Mouse (Mus musculus): Measurements from ENCODE around the gene 9530053A07Rik. TPM values are rescaled to one million over a fixed set of nuclear protein-coding genes. Genes with fewer than 3 reads are reported as not detected.
"Not testable (repeated sequence)": the region's sequence is repeated elsewhere in the genome, so short reads cannot be mapped to it uniquely, and the experiment has no call there.

Gene 9530053A07Rik
- polyA plus RNA-seq, 1 experiment from 2014 or later, result 0.13 TPM

GRCm38 (mm10) chr7:28149841-28150240 lies 20.6 kb downstream of the 9530053A07Rik start:
- H3K9ac ChIP-seq, result no peak overlapping the region
- no peaks in the 10 kb centered on the region for H3K27me3 ChIP-seq
- H3K36me3 ChIP-seq, result no peaks in the 10 kb centered on the region
- no peak overlapping the region for H3K27ac ChIP-seq (replicated peaks)
- H3K4me3 ChIP-seq, result no peak overlapping the region
- no peak overlapping the region for H3K4me2 ChIP-seq
- 90% methylated on average over 1 of the region's 1 CpGs for WGBS
- H3K9me3 ChIP-seq, result no peaks in the 10 kb centered on the region
- H3K4me1 ChIP-seq (replicated peaks), result no peaks in the 10 kb centered on the region
- no peak for ATAC-seq (ENCODE audit: low FRiP score, low read depth)

DNA sequence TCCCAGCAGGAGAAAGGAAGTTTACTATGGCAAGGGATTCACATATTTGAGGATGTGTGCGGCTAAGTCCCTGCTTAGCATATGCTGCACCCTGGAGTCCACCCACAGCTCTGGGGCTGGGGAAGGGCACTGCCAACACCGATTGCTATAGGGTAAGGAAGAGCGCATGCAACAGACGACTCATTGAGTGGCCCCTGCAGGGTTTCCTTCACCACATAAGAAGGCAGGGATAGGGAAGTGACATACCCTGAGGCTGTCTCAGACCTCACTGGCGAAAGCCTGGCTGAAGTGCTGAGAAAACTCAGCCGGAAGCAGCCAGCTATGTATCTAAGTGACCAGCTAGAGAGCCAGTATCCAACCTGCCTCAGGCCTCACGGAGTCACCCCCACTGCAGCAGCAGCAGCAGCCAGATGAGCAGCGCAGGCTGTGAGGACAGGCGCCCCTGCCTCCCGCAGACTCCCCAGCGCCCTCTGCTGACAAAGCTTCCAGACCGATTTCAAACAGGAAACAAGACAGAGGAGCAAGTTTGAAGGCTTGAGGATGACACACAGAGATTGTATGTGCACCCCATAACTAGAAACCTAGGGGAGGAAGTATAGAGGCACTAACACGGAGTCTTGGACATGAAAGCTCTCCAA lies 22.4 kb downstream of the 9530053A07Rik start:
- Histone ChIP-seq H3K9ac (no peak overlapping the region), H3K27ac (replicated peaks) (no peak overlapping the region), H3K9me3 (no peaks in the 10 kb centered on the region), H3K4me2 (no peak overlapping the region), H3K4me1 (replicated peaks) (no peaks in the 10 kb centered on the region), H3K4me3 (no peak overlapping the region), H3K27me3 (no peaks in the 10 kb centered on the region), H3K36me3 (no peaks in the 10 kb centered on the region)
- 17% methylated on average over 13 of the region's 13 CpGs for WGBS
- no peak for ATAC-seq (ENCODE audit: low FRiP score, low read depth)

- H3K27me3 ChIP-seq; H3K4me3 ChIP-seq; H3K4me1 ChIP-seq (replicated peaks); H3K4me2 ChIP-seq; H3K9me3 ChIP-seq; H3K27ac ChIP-seq (replicated peaks); H3K36me3 ChIP-seq; H3K9ac ChIP-seq: not testable (repeated sequence)
- ATAC-seq (ENCODE audit: low FRiP score, low read depth), result peak; percentile 73; the same call in 1 of the 2 replicates
- WGBS, result 39% methylated on average over 5 of the region's 5 CpGs
Measured at GRCm38 (mm10) chr7:28153595-28153994, 24.3 kb downstream of the 9530053A07Rik start.

DNA sequence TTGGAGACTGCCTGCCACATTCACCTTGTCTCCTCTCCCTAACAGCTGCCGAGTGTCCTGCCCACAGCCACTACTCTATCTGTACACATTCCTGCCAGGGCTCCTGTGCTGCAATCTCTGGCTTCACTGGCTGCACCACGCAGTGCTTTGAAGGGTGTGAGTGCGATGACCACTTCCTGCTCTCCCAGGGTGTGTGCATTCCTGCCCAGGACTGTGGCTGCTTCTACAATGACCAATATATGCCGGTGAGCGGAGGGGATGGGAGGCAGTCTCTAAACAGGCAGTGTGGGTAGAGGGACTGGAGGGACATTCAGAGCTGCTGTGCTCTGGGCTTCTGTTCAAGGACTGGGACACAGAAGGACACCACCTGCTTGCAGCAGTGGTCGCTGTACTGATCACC lies 30.0 kb downstream of the 9530053A07Rik start:
- Histone ChIP-seq H3K27ac (replicated peaks) (no peak overlapping the region), H3K27me3 (no peaks in the 10 kb centered on the region), H3K4me2 (no peak overlapping the region), H3K9me3 (no peaks in the 10 kb centered on the region), H3K36me3 (no peaks in the 10 kb centered on the region), H3K9ac (no peak overlapping the region), H3K4me1 (replicated peaks) (no peaks in the 10 kb centered on the region), H3K4me3 (no peak overlapping the region)
- ATAC-seq (ENCODE audit: low FRiP score, low read depth), result no peak
- WGBS, result 68% methylated on average over 6 of the region's 6 CpGs

DNA sequence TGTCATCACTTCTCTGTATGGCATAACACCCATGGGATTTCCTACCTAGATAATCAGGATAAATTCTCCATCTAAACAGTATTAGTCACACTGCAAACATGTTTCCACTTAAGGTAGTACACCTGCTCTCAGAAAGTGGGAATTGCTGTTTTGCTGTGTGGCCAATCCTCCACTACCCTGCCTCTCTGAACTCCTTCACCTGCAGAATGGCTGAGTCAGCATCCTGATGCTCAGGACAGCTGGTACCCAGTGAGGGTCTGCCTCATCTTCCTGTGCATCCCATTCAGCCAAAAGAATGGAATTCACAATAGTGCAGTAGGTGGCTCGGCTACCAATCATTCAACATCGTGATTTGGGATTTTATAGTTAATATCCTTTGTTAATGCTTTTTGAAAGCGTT lies 30.6 kb downstream of the 9530053A07Rik start:
- no peaks in the 10 kb centered on the region for H3K4me1 ChIP-seq (replicated peaks)
- H3K9me3 ChIP-seq, result no peaks in the 10 kb centered on the region
- ATAC-seq (ENCODE audit: low FRiP score, low read depth), result no peak
- no peak overlapping the region for H3K4me2 ChIP-seq
- WGBS, result 71% methylated on average over 3 of the region's 3 CpGs
- no peaks in the 10 kb centered on the region for H3K27me3 ChIP-seq
- no peak overlapping the region for H3K4me3 ChIP-seq
- H3K27ac ChIP-seq (replicated peaks), result no peak overlapping the region
- H3K36me3 ChIP-seq, result no peaks in the 10 kb centered on the region
- H3K9ac ChIP-seq, result no peak overlapping the region

DNA sequence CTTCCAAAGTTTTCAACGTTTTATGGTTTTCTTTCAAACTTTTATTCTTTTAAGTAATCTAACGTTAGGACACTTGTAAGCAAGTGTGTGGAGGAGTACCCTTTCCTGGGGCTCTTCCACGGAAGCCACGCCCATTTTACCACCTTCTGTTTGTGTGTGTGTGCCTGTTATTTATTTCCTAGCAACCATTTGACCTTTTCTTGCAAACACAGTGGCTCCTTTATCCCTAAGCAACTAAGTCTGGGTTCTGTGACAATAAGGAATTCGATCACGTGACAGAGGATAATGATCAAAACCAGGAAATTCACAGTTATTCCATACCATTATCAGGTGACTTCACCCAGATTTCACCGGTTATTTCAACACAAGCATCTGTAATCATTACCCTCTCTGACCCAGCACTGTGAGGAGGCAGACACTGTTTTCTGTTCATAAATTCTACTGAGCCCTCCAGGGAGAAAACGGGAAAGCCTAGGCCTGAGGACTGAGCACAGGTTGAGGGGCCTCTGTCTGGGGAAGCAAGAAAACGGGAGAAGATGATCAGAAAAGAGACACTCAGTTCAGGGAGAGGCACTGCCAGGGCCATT lies 32.0 kb downstream of the 9530053A07Rik start:
- Histone ChIP-seq H3K4me1 (replicated peaks) (no peaks in the 10 kb centered on the region), H3K36me3 (no peaks in the 10 kb centered on the region), H3K27me3 (no peaks in the 10 kb centered on the region), H3K9me3 (no peaks in the 10 kb centered on the region), H3K27ac (replicated peaks) (no peak overlapping the region), H3K9ac (no peak overlapping the region), H3K4me2 (no peak overlapping the region), H3K4me3 (no peak overlapping the region)
- ATAC-seq (ENCODE audit: low FRiP score, low read depth), result no peak
- 54% methylated on average over 9 of the region's 9 CpGs for WGBS

DNA sequence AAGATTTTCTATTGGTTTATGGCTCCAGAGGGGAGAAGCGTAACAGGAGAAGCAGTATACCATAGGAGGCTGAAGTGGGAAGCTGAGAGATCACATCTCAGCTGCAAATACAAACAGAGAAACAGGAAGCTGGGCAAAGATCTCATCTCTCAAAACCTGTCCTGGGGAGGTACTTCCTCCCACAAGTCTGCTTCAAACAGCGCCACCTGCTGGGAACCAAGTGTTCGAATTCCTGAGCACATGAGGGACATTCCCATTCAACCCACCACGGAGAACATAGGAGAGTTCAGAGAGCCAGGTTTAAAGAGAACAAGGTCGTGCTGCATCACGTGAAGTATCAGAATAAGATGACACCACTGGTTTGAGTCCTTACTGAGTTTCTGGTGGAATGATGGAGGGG lies 36.1 kb downstream of the 9530053A07Rik start:
- Histone ChIP-seq H3K4me2 (no peak overlapping the region), H3K4me3 (no peak overlapping the region), H3K36me3 (no peaks in the 10 kb centered on the region), H3K9ac (no peak overlapping the region), H3K4me1 (replicated peaks) (peaks cover 15% of the 10 kb centered on the region), H3K27me3 (no peaks in the 10 kb centered on the region), H3K9me3 (no peaks in the 10 kb centered on the region), H3K27ac (replicated peaks) (no peak overlapping the region)
- ATAC-seq (ENCODE audit: low FRiP score, low read depth), result no peak
- 81% methylated on average over 6 of the region's 6 CpGs for WGBS

- Histone ChIP-seq H3K9me3 (no peaks in the 10 kb centered on the region), H3K9ac (peak overlapping the region; percentile 44), H3K4me1 (replicated peaks) (peaks cover 29% of the 10 kb centered on the region), H3K36me3 (no peaks in the 10 kb centered on the region), H3K27ac (replicated peaks) (peak overlapping the region; percentile 75), H3K4me2 (peak overlapping the region; percentile 61), H3K27me3 (no peaks in the 10 kb centered on the region), H3K4me3 (peak overlapping the region; percentile 60)
- WGBS, result 11% methylated on average over 9 of the region's 9 CpGs
- ATAC-seq (ENCODE audit: low FRiP score, low read depth), result peak; percentile 54
Measured at GRCm38 (mm10) chr7:28168320-28169115, 39.3 kb downstream of the 9530053A07Rik start.

GRCm38 (mm10) chr7:28169489-28170422 lies 40.5 kb downstream of the 9530053A07Rik start, which contains the start of gene Fbl:
TSS of gene Fbl (plus strand) at chr7:28169710.
- peak within 1 kb of the TSS; percentile 61 for H3K4me2 ChIP-seq
- H3K27ac ChIP-seq (replicated peaks), result peak within 1 kb of the TSS; percentile 75
- 0% methylated on average over 74 of the region's 80 CpGs for WGBS
- H3K9ac ChIP-seq, result peak within 1 kb of the TSS; percentile 57
- peaks cover 29% of the 10 kb centered on the region for H3K4me1 ChIP-seq (replicated peaks)
- H3K4me3 ChIP-seq, result peak within 1 kb of the TSS; percentile 60
- H3K9me3 ChIP-seq, result no peaks in the 10 kb centered on the region
- H3K36me3 ChIP-seq, result no peaks in the 10 kb centered on the region
- no peaks in the 10 kb centered on the region for H3K27me3 ChIP-seq
- ATAC-seq (ENCODE audit: low FRiP score, low read depth), result peak; percentile 91

- Histone ChIP-seq H3K9ac (no peak overlapping the region), H3K27ac (replicated peaks) (no peak overlapping the region), H3K36me3 (peaks cover 25% of the 10 kb centered on the region), H3K4me1 (replicated peaks) (peaks cover 15% of the 10 kb centered on the region), H3K4me2 (no peak overlapping the region), H3K27me3 (no peaks in the 10 kb centered on the region), H3K4me3 (no peak overlapping the region), H3K9me3 (no peaks in the 10 kb centered on the region)
- ATAC-seq (ENCODE audit: low FRiP score, low read depth), result no peak
- 83% methylated on average over 4 of the region's 4 CpGs for WGBS
Measured at GRCm38 (mm10) chr7:28175358-28175757, 46.1 kb downstream of the 9530053A07Rik start.

- WGBS, result under 1% methylated on average over 25 of the region's 25 CpGs
- peaks cover 54% of the 10 kb centered on the region for H3K36me3 ChIP-seq
Measured at GRCm38 (mm10) chr7:28179228-28179627, 50.0 kb downstream of the 9530053A07Rik start, which contains the start of gene Dyrk1b. TSS of gene Dyrk1b (plus strand) at chr7:28179469.

More at GRCm38 (mm10) chr7:28179228-28179627, 50.0 kb downstream of the 9530053A07Rik start, which contains the start of gene Dyrk1b:
- Histone ChIP-seq H3K4me1 (replicated peaks) (peaks cover 13% of the 10 kb centered on the region), H3K9me3 (no peaks in the 10 kb centered on the region), H3K27ac (replicated peaks) (peak within 1 kb of the TSS; percentile 98), H3K4me3 (peak within 1 kb of the TSS; percentile 100), H3K27me3 (no peaks in the 10 kb centered on the region), H3K4me2 (peak within 1 kb of the TSS; percentile 64), H3K9ac (peak within 1 kb of the TSS; percentile 95)
- ATAC-seq (ENCODE audit: low FRiP score, low read depth), result peak; percentile 91
